Mouse (Mus musculus): ENCODE data around the gene Slc3a1. TPM values are rescaled to one million over a fixed set of nuclear protein-coding genes. Genes with fewer than 3 reads are reported as not detected.

Gene Slc3a1
- total RNA-seq, 2 experiments from 2014 or later, result 0.22 to 0.60 TPM

- DNase-seq (ENCODE audit: low spot score in 2 of 2), result no peak
These were observed 59.4 kb downstream of the Slc3a1 start for GRCm38 (mm10) chr17:85087591-85087990.

GRCm38 (mm10) chr17:85088401-85088800, 60.2 kb downstream of the Slc3a1 start:
- DNase-seq (ENCODE audit: low spot score in 2 of 2), result no peak

GRCm38 (mm10) chr17:85089011-85089410, 60.8 kb downstream of the Slc3a1 start:
- DNase-seq (ENCODE audit: low spot score in 2 of 2), result no peak

- DNase-seq (ENCODE audit: low spot score in 2 of 2), result peak in 1 of 2 experiments; percentile 4
These were observed 61.4 kb downstream of the Slc3a1 start for GRCm38 (mm10) chr17:85089621-85090020.

GRCm38 (mm10) chr17:85090120-85091099, 62.2 kb downstream of the Slc3a1 start, which contains the start of the genes Prepl and Camkmt:
Prepl (minus strand) TSS chr17:85090241.
Camkmt (plus strand) TSS chr17:85090552.
- DNase-seq (ENCODE audit: low spot score in 2 of 2), result peak; percentile 86 to 90

- DNase-seq (ENCODE audit: low spot score in 2 of 2), result no peak
These were observed 63.6 kb downstream of the Slc3a1 start for GRCm38 (mm10) chr17:85091762-85092161.

- no peak for DNase-seq (ENCODE audit: low spot score in 2 of 2)
These were observed 68.2 kb downstream of the Slc3a1 start for GRCm38 (mm10) chr17:85096396-85096795.

GRCm38 (mm10) chr17:85098677-85099323, 70.6 kb downstream of the Slc3a1 start:
- no peak for DNase-seq (ENCODE audit: low spot score in 2 of 2)

- DNase-seq (ENCODE audit: low spot score in 2 of 2), result no peak
These were observed 72.1 kb downstream of the Slc3a1 start for GRCm38 (mm10) chr17:85100232-85100631.

GRCm38 (mm10) chr17:85101751-85102150, 73.6 kb downstream of the Slc3a1 start:
- DNase-seq (ENCODE audit: low spot score in 2 of 2), result no peak

GRCm38 (mm10) chr17:85103310-85103709, 75.1 kb downstream of the Slc3a1 start:
- no peak for DNase-seq (ENCODE audit: low spot score in 2 of 2)

- no peak for DNase-seq (ENCODE audit: low spot score in 2 of 2)
These were observed 82.5 kb downstream of the Slc3a1 start for GRCm38 (mm10) chr17:85110640-85111039.

GRCm38 (mm10) chr17:85113441-85113840, 85.3 kb downstream of the Slc3a1 start:
- DNase-seq (ENCODE audit: low spot score in 2 of 2), result no peak

Other genes starting within 250 kb of the Slc3a1 start
- 10 to 100 TPM; 71.2 to 74.9 TPM for gene Lrpprc, start 237.6 kb upstream of the Slc3a1 start, total RNA-seq (2021)
- 100 to 1,000 TPM; 114 to 143 TPM for gene Ppm1b, start 71.6 kb upstream of the Slc3a1 start, total RNA-seq (2021)
- 10 to 100 TPM; 40.3 to 40.5 TPM for gene Prepl, start 61.9 kb downstream of the Slc3a1 start, total RNA-seq (2021)
- 1 to 10 TPM; 7.4 to 9.0 TPM for gene Camkmt, start 62.2 kb downstream of the Slc3a1 start, total RNA-seq (2021)